Mouse (Mus musculus) CD4-positive naive resting alpha-beta T cell, adult 76 days (primary cell): ENCODE measurements around the gene Mgat4c. TPM values are rescaled to one million over a fixed set of nuclear protein-coding genes. Genes with fewer than 3 reads are reported as not detected.

Experiments used
- total RNA-seq: library from RNA; stranded (reverse); gene quantifications from one replicate; pipeline ENCODE4 v1.2.4, GENCODE M21; 2023

The Mgat4c gene
- total RNA-seq = not detected

DNA sequence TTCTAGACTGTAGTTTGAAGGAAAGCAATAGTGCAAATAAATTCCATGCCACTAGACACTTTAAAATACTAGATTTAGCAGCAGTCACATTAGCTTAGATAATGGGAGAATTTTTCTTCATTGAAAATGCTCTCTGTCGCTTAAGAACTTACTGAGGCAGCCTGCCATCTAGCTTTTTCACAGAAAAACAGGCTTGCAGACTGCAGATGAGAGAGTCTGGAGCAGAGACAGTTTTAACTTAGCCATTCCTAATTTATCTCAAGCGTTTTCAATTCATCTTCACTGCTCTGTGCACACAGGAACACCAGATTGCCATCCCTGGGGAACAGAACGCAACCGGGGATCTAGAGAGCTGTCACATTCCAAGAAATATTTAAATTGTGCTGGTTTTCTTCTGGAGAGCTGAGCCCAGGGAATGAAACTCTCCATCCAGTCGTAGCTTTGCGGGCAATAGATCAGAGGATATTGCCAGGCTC lies at the start of gene Mgat4c:
Gene Mgat4c (plus strand): TSS at position 51 of the 476 bp plus-strand sequence.

